Mouse (Mus musculus): ENCODE data around the gene Tbxas1.
A peak's percentile ranks its signal among the peaks of the same experiment; 100 is the strongest.

Tbxas1 gene

GRCm38 (mm10) chr6:38853561-38853992 lies 21.6 kb upstream of the Tbxas1 start:
- DNase-seq (ENCODE audit: low spot score in 2 of 2): no peak

DNA sequence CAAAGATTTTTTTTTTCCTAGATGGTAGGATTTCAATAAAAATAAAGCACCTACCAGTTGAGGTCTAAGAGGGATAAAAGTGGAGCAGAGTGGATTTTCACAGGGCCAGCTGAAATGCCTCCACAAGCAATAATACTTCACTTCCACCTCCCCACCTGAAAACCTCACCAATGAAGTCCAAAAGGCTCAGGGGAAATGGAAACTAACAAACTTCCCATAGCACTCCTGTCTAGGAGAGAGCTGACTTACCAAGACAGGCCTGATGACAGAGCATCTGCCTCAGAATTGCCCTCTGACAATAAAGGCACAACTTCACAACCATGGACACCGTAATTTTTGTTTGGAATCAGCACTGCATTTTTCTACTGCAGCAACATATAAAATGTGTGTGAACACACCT lies 15.4 kb upstream of the Tbxas1 start:
- DNase-seq (ENCODE audit: low spot score in 2 of 2): no peak

DNA sequence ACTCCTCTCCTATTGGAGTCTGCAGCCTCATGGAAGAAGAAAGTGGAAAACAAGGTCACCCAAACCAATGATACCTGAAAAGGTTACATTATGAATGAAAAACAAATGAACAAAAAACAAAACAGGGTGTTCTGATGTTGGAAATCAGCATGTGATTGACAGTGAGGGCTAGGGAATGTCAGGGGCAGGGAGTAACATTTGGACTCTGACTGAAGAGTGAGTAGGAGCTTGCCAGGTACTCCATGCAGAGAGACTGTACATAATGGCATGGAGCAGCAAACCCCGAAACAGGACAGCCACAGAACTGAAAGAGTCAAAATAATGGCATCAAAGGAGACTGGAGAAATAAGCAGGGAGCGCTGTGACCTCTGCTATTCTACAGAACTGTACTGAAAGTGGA lies 14.9 kb upstream of the Tbxas1 start:
- no peak for DNase-seq (ENCODE audit: low spot score in 2 of 2)

DNA sequence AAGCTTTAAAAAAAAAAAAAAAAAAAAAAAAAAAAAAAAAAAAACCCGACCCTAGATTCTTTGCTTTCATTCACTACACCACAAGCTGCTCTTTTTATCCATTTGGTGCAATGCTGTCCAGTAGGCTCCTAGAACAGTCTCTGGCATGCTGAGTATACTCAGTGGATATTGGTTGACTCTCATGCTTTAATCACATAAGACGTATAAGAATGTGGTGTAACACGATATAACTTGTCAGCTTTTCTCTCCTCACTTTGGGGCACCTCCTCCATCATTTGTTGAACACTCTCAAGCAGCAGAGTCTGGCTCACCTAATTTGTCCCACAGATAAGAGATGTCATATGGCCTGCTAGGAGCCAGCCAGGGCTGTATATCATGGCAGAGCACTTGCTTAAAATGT lies 11.6 kb upstream of the Tbxas1 start:
- DNase-seq (ENCODE audit: low spot score in 2 of 2): no peak

- DNase-seq (ENCODE audit: low spot score in 2 of 2): no peak
These were observed 9.4 kb upstream of the Tbxas1 start for GRCm38 (mm10) chr6:38865805-38866204.

GRCm38 (mm10) chr6:38866357-38866756 lies 8.8 kb upstream of the Tbxas1 start:
- no peak for DNase-seq (ENCODE audit: low spot score in 2 of 2)

- DNase-seq (ENCODE audit: low spot score in 2 of 2): no peak
These were observed 8.4 kb upstream of the Tbxas1 start for GRCm38 (mm10) chr6:38866761-38867160.

DNA sequence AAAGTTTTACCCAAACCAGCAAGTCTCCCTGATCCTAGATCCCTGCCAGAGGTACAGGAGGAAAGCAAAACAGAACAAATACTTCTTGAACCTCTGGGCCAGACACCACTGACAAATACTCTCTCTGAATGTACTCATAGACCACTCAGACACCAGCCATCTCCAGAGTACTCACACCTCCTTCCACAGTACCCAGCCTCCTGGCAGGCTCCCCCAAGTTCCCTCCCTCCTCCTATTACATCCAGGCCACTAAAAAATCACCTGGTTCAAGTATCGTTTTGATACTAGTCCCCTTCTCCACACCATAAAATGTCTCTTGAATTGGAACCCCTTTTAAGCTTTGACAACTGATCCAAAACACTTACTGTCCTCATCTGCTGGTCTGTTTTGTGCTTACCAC lies 7.9 kb upstream of the Tbxas1 start:
- DNase-seq (ENCODE audit: low spot score in 2 of 2): no peak

DNA sequence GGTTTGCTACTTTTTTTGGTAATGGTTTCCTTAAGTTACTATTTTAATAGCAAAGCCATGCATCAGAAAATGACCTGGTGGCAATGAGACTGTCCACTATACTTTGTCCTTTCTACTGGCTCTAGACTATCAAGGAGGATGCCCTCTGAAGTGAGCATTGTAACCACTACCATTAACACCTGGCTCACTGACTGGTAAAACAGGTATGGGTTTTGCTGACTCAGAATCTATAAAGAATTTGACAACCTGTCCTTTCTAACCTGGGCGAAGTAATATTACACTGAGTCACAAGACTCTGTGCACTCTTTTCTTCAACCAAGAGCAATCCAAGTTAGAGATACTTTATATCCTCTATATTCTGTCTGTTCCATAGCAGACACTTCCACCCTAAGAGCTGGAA lies 6.2 kb upstream of the Tbxas1 start:
- no peak for DNase-seq (ENCODE audit: low spot score in 2 of 2)

DNA sequence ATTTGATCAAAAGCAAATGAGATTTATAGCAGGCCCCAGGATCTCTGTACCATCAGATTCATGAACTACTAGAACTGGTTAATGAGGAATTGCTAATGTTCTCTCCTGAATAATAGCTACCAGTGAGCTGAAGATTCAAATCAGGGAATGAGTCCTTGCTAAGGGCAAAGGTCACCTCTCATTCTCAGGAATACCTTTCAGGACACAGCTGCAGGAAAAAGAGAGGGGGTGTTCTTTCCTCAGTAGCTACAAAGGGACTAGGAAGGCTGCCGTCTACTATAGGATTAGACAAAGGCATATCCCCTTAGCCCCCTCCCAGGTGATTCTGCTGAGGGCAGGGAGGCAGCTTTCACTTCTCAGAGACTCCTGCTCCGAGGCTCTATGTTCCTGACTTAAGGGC lies 5.1 kb upstream of the Tbxas1 start:
- DNase-seq (ENCODE audit: low spot score in 2 of 2): no peak

DNA sequence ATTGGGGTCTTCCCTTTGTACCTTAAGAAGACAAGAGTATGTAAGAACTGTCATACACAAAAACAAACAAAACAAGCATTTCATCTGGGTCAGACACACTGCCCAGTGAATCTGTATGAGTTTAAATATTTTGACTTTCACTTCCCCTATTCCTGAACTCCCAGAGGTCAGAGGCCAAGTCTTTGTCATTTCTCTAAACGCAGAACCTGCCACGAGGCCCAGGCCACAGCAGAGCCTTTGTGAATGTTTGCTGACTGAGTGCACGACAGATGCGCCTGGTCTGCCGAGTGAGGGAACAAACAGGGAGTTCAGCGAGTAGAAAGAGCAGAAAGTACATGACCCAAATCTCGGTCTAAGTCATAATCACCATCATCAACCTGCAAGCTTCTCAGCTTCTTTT lies 4.2 kb upstream of the Tbxas1 start:
- DNase-seq (ENCODE audit: low spot score in 2 of 2): peak; percentile 52 to 65

DNA sequence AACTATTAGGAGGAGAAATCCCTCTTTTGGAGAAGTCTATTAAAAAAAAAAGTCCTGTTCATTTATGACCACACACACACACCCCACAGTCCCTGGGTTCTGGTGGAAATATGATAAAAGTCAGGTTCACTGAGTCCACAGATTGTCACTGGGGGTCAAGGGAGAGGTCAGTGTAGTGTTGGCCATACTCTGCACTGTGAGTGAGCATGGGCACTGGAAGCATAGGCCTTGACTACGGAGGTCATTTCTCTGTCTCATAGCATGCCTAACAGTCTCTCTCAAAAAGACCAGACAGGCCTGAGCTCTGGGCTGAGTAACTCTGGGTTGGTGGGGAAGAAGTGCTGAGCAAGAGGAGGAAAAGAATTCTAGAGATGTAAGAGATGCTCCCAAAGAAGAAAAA lies 1.9 kb upstream of the Tbxas1 start:
- no peak for DNase-seq (ENCODE audit: low spot score in 2 of 2)

- peak; percentile 39 to 64 for DNase-seq (ENCODE audit: low spot score in 2 of 2)
These were observed 1.2 kb upstream of the Tbxas1 start for GRCm38 (mm10) chr6:38874035-38874434.

DNA sequence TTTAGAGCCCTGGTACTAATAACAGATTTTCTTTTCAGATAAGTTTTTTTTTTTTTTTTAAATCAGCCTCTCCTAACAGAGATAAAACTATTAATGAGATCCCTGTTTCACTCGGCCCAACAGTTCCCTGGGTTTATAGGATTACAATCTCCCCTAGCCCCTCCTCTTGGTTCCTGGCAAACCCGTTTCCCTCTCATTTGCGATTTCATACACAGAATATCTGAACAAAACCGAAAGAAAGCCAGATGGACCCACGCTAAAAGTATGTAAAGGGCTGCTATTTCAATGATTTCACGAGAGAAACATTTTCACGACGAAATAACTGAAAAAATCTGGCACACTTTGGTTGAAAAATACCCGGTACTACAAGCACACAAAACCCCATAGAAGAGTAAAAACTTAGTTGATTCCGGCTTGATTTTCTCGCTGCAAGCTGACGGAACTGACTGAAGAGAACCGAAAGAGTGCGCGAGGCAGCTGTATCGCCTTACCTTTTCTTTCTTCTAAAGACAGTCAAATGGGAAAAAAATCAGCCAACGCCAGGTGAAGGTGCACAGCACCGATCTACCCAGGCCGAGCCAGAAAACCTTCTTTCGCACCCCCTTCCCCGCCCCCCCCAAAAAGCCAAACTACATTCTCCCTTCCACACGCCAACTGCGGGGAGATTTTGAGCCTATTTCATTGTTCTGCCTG lies 493 bp upstream of the Tbxas1 start:
- peak; percentile 39 to 47 for DNase-seq (ENCODE audit: low spot score in 2 of 2)

- DNase-seq (ENCODE audit: low spot score in 2 of 2): peak; percentile 82
These were observed 1.1 kb downstream of the Tbxas1 start, which contains the start of gene Hipk2 for GRCm38 (mm10) chr6:38876071-38876911. TSS of gene Hipk2 (minus strand) at chr6:38876165.

DNA sequence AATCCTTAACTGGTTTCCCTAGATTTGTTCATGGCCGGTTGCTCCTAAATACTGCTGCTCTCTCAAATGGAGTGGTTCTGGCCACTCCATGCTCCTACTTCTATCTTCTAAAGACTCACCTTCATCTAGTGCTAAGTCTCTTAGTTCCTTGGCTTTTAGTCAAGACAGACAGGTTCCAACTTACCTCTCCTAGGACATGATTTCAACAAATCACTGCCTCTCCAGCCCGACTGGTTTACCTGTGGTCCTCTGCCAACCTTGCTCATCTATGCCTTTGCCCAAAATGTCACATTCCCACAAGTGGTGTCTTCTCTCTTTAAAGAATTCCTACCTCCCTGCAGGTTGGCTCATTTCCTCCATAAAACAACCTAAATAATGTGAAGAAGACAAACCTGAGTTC lies 2.5 kb downstream of the Tbxas1 start:
- DNase-seq (ENCODE audit: low spot score in 2 of 2): no peak

- DNase-seq (ENCODE audit: low spot score in 2 of 2): no peak
These were observed 6.3 kb downstream of the Tbxas1 start for GRCm38 (mm10) chr6:38881468-38881867.

GRCm38 (mm10) chr6:38881975-38882374 lies 6.8 kb downstream of the Tbxas1 start:
- no peak for DNase-seq (ENCODE audit: low spot score in 2 of 2)

DNA sequence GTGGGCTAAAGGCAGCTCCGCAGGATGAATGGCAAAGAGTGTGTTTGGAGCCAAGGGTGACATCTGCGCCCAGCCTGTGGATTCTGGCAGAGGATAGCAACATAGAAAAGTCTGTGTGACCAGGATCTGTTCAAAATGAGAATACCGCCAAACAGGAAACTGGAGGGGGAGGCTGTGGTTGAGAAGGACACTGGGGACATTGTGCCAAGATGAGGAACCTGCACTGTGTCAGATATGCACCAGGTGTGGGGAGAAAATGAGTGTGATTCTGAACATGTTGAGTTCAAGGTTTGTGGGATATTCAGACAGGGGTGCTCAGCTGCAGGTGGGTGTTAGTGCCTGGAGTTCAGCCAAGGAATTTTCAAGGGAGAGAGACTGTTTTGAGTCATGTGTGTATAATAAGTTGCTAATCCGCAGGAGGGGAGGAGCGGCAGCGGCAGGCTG lies 7.5 kb downstream of the Tbxas1 start:
- no peak for DNase-seq (ENCODE audit: low spot score in 2 of 2)

- DNase-seq (ENCODE audit: low spot score in 2 of 2): no peak
These were observed 9.3 kb downstream of the Tbxas1 start for GRCm38 (mm10) chr6:38884482-38884881.

GRCm38 (mm10) chr6:38885132-38885531 lies 9.9 kb downstream of the Tbxas1 start:
- DNase-seq (ENCODE audit: low spot score in 2 of 2): no peak

GRCm38 (mm10) chr6:38887436-38887835 lies 12.2 kb downstream of the Tbxas1 start:
- DNase-seq (ENCODE audit: low spot score in 2 of 2): no peak

- no peak for DNase-seq (ENCODE audit: low spot score in 2 of 2)
These were observed 14.0 kb downstream of the Tbxas1 start for GRCm38 (mm10) chr6:38889156-38889555.

All from spleen, postnatal 36 days (tissue).